Mouse (Mus musculus): ENCODE data around the gene Gtf2ird1. TPM values are rescaled to one million over a fixed set of nuclear protein-coding genes. Genes with fewer than 3 reads are reported as not detected.
A peak's percentile ranks its signal among the peaks of the same experiment; 100 is the strongest.

Gene Gtf2ird1
- polyA plus RNA-seq, 1 experiment from 2014 or later = 48.2 TPM

DNA sequence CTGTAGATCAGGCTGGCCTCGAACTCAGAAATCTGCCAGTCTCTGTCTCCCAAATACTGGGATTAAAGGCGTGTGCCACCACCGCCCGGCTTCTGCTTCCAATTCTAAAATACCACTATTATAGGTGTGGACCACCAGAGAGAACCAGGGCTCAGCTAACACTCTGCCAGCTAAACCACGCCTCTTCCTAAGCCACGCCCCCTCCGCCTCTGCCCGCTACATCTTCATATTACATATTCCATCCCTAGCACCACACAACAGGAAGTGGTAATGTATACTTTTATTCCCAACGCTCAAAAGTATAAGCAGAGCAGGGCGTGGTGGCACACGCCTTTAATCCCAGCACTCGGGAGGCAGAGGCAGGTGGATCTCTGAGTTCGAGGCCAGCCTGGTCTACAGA is 133.2 kb downstream of the Gtf2ird1 start:
- WGBS = 88% methylated on average over 13 of the region's 13 CpGs
- Histone ChIP-seq H3K9ac (ENCODE audit: low read length) (no peak overlapping the region), H3K27me3 (ENCODE audit: control insufficient read depth, insufficient read depth, low read length) (no peaks in the 10 kb centered on the region), H3K4me3 (ENCODE audit: low read length) (no peak overlapping the region), H3K27ac (ENCODE audit: low read length) (no peak overlapping the region), H3K9me3 (replicated peaks; ENCODE audit: control insufficient read depth, low read length) (no peaks in the 10 kb centered on the region), H3K4me1 (ENCODE audit: control insufficient read depth, insufficient read depth, low read length) (peaks cover 9% of the 10 kb centered on the region), H3K4me2 (ENCODE audit: low read depth, low read length) (no peak overlapping the region), H3K36me3 (ENCODE audit: control insufficient read depth, insufficient read depth) (no peaks in the 10 kb centered on the region)
- no peak for ATAC-seq (replicated peaks; ENCODE audit: extremely low read depth, insufficient read depth, low FRiP score)

DNA sequence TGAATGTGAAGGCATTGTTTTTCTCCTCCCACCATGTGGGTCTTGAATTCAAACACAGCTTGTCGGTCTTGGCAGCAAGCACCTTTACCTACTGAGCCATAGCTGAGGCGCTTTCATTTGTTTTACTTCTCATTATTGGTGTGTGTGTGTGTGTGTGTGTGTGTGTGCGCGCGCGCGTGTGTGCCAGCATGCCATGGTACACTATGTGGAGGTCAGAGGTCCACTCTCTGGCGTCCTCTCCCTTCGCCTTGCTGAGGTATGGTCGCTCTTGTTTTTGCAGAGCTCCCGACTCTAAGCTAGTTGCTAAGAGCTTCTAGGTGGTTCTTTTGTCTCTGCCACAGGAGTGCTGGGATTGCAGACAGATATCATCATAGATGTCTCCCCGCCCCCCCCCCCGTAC is 134.2 kb downstream of the Gtf2ird1 start:
- 80% methylated on average over 13 of the region's 13 CpGs for WGBS
- H3K27ac ChIP-seq (ENCODE audit: low read length) = no peak overlapping the region
- H3K4me2 ChIP-seq (ENCODE audit: low read depth, low read length) = no peak overlapping the region
- H3K36me3 ChIP-seq (ENCODE audit: control insufficient read depth, insufficient read depth) = no peaks in the 10 kb centered on the region
- peaks cover 9% of the 10 kb centered on the region for H3K4me1 ChIP-seq (ENCODE audit: control insufficient read depth, insufficient read depth, low read length)
- ATAC-seq (replicated peaks; ENCODE audit: extremely low read depth, insufficient read depth, low FRiP score) = no peak
- no peaks in the 10 kb centered on the region for H3K27me3 ChIP-seq (ENCODE audit: control insufficient read depth, insufficient read depth, low read length)
- no peaks in the 10 kb centered on the region for H3K9me3 ChIP-seq (replicated peaks; ENCODE audit: control insufficient read depth, low read length)
- H3K9ac ChIP-seq (ENCODE audit: low read length) = no peak overlapping the region
- H3K4me3 ChIP-seq (ENCODE audit: low read length) = no peak overlapping the region

DNA sequence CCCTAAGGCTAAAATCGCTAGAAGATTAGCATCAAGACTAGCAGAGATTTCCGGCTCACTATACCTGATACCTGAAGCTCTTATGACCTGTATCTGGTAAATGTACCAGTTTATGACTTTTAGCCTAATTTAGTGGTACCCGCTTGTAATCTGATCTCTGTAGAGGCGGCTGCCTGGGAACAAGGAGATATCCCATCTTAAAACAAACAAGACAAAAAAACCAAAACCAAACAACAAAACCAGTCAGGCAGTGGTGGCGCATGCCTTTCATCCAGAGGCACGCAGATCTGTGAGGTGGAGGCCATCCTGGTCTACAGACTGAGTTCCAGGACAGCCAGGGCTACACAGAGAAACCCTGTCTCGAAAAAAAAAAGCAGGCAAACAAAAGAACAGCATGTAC is 134.8 kb downstream of the Gtf2ird1 start:
- Histone ChIP-seq H3K36me3 (ENCODE audit: control insufficient read depth, insufficient read depth) (no peaks in the 10 kb centered on the region), H3K4me2 (ENCODE audit: low read depth, low read length) (no peak overlapping the region), H3K27ac (ENCODE audit: low read length) (no peak overlapping the region), H3K4me1 (ENCODE audit: control insufficient read depth, insufficient read depth, low read length) (peaks cover 10% of the 10 kb centered on the region), H3K9ac (ENCODE audit: low read length) (no peak overlapping the region), H3K9me3 (replicated peaks; ENCODE audit: control insufficient read depth, low read length) (no peaks in the 10 kb centered on the region), H3K27me3 (ENCODE audit: control insufficient read depth, insufficient read depth, low read length) (no peaks in the 10 kb centered on the region), H3K4me3 (ENCODE audit: low read length) (no peak overlapping the region)
- 78% methylated on average over 7 of the region's 7 CpGs for WGBS
- no peak for ATAC-seq (replicated peaks; ENCODE audit: extremely low read depth, insufficient read depth, low FRiP score)

DNA sequence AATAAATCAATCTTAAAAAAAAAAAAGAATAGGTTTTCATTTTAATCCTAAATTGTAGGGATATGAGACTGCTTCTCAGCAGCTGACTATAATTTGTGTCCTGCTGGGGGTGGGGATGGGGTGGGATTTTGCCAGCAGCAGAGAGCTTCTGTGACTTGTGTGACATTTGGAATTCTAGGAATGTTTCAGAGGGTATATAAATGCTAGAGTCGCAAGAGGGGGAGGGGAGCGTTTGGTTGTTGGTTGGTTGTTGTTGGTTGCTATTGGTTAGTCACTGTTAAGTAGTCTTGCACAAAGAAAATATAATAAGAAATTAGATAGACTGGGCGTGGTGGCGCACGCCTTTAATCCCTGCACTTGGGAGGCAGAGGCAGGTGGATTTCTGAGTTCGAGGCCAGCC is 137.6 kb downstream of the Gtf2ird1 start:
- Histone ChIP-seq H3K27ac (ENCODE audit: low read length) (no peak overlapping the region), H3K9ac (ENCODE audit: low read length) (no peak overlapping the region), H3K36me3 (ENCODE audit: control insufficient read depth, insufficient read depth) (no peaks in the 10 kb centered on the region), H3K27me3 (ENCODE audit: control insufficient read depth, insufficient read depth, low read length) (no peaks in the 10 kb centered on the region), H3K4me3 (ENCODE audit: low read length) (no peak overlapping the region), H3K9me3 (replicated peaks; ENCODE audit: control insufficient read depth, low read length) (no peaks in the 10 kb centered on the region), H3K4me2 (ENCODE audit: low read depth, low read length) (no peak overlapping the region), H3K4me1 (ENCODE audit: control insufficient read depth, insufficient read depth, low read length) (peaks cover 11% of the 10 kb centered on the region)
- WGBS = 73% methylated on average over 6 of the region's 6 CpGs
- ATAC-seq (replicated peaks; ENCODE audit: extremely low read depth, insufficient read depth, low FRiP score) = no peak

DNA sequence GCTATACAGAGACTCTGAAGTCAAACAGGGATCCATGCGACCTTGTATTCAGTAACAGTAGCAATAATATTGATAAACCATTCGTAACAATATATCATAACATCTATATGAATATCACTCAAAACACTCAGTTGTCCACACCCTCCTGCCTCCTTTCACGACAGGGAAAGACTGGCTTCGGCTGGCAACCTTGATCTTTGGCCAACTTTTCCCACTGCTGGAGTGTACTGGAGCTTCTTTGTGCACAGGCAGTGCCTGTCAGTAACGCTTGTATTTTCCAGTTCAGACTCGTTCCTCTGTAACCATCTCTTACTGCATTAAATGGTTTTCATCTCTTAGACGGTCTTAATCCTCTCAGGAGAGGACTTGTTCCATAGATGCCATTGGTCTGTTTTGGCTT is 139.8 kb downstream of the Gtf2ird1 start:
- Histone ChIP-seq H3K27ac (ENCODE audit: low read length) (peak overlapping the region; percentile 97), H3K36me3 (ENCODE audit: control insufficient read depth, insufficient read depth) (no peaks in the 10 kb centered on the region), H3K9ac (ENCODE audit: low read length) (no peak overlapping the region), H3K4me2 (ENCODE audit: low read depth, low read length) (no peak overlapping the region), H3K27me3 (ENCODE audit: control insufficient read depth, insufficient read depth, low read length) (no peaks in the 10 kb centered on the region), H3K4me1 (ENCODE audit: control insufficient read depth, insufficient read depth, low read length) (peaks cover 21% of the 10 kb centered on the region), H3K4me3 (ENCODE audit: low read length) (no peak overlapping the region), H3K9me3 (replicated peaks; ENCODE audit: control insufficient read depth, low read length) (no peaks in the 10 kb centered on the region)
- no peak for ATAC-seq (replicated peaks; ENCODE audit: extremely low read depth, insufficient read depth, low FRiP score)
- 46% methylated on average over 7 of the region's 7 CpGs for WGBS

DNA sequence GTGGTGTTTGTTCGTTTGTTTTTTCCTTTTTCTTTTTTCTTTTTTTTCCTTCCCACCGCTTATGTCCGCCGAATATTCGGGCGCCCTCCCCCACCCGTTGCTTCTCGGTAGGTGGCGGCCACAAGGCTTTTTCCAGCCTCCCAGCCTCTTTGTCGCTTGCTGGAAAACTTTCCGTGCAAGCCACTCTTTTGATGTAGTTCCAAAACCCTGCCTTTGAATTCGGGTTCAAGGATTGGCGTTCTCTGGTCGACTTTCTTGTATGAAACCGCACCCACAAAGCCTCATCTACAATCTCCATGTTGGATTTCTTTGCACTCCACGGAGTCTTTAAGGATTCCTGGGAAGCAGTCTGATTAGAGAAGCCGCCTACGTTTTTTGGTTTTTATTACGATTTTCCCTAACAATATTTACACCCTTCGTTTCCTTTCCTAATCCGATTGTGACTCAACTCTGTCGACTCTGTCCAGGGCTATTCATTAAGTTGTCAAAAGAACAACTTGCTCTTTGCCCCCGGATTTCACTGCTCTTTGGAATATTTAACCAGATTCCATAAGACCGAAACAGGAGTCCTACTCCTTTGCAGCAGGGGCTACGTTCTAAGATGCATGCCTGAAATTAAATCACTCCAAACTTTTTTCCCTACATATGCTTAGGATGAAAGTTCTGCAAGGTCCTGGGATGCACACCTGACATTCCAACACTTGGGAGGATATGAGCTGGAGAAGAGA is 140.7 kb downstream of the Gtf2ird1 start:
- H3K4me3 ChIP-seq (ENCODE audit: low read length) = peak overlapping the region; percentile 94
- WGBS = 2% methylated on average over 25 of the region's 25 CpGs
- H3K27ac ChIP-seq (ENCODE audit: low read length) = peak overlapping the region; percentile 97
- H3K27me3 ChIP-seq (ENCODE audit: control insufficient read depth, insufficient read depth, low read length) = no peaks in the 10 kb centered on the region
- peaks cover 30% of the 10 kb centered on the region for H3K4me1 ChIP-seq (ENCODE audit: control insufficient read depth, insufficient read depth, low read length)
- H3K4me2 ChIP-seq (ENCODE audit: low read depth, low read length) = peak overlapping the region; percentile 80
- H3K9me3 ChIP-seq (replicated peaks; ENCODE audit: control insufficient read depth, low read length) = no peaks in the 10 kb centered on the region
- no peak for ATAC-seq (replicated peaks; ENCODE audit: extremely low read depth, insufficient read depth, low FRiP score)
- H3K36me3 ChIP-seq (ENCODE audit: control insufficient read depth, insufficient read depth) = peaks cover 5% of the 10 kb centered on the region
- H3K9ac ChIP-seq (ENCODE audit: low read length) = peak overlapping the region; percentile 85

DNA sequence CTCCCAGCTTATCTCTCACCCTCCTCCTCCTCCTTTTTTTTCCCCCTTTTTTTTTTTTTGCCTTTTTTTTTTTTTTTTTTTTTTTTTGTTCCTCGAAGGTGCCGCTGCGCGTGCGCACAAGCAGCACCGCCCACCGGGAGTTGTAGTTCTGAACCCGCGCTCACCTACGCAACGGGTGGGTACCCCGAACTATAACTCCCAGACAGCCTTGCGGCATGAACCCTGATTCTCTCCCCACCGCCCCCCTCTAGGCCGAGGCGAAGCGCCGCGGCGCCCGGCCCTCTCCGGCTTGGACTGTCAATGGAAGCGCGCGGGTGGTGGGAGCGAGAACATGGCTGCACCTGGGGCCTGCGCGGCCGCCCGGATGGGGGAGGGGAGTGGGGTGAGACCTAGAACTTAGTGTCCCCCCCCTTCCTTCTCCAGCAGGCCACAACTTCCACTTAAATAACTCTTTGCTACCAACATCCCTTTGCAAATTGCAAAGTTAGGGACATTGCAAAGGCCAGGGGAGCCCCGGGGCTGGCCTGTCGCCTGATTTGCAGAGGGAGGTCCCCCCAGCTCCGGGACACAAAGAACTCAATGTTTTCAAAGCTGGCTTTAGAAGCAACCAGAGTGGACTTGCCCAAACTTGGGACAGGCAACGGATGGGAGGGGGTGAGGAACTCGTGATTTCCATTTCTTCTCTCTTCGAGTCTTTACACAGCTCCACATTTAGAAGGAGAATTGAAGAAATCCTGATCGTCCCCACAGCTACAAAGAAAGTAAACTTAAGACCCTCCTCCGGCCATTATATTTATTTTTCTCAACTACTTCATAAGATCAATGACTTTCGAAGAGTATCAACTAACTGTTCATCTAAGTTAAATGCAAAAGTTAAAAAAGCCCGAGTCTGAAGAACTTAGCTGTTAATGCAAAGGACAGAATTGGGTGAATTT is 141.6 kb downstream of the Gtf2ird1 start, which contains the start of gene Gtf2i:
Gtf2i (minus strand) TSS at position 73 of the 935 bp plus-strand sequence.
- H3K4me3 ChIP-seq (ENCODE audit: low read length) = peak within 1 kb of the TSS; percentile 94
- no peaks in the 10 kb centered on the region for H3K9me3 ChIP-seq (replicated peaks; ENCODE audit: control insufficient read depth, low read length)
- no peaks in the 10 kb centered on the region for H3K27me3 ChIP-seq (ENCODE audit: control insufficient read depth, insufficient read depth, low read length)
- peak within 1 kb of the TSS; percentile 82 for H3K4me2 ChIP-seq (ENCODE audit: low read depth, low read length)
- H3K9ac ChIP-seq (ENCODE audit: low read length) = peak within 1 kb of the TSS; percentile 100
- peak within 1 kb of the TSS; percentile 100 for H3K27ac ChIP-seq (ENCODE audit: low read length)
- H3K36me3 ChIP-seq (ENCODE audit: control insufficient read depth, insufficient read depth) = peaks cover 13% of the 10 kb centered on the region
- peaks cover 30% of the 10 kb centered on the region for H3K4me1 ChIP-seq (ENCODE audit: control insufficient read depth, insufficient read depth, low read length)
- under 1% methylated on average over 40 of the region's 40 CpGs for WGBS
- peak; percentile 90 for ATAC-seq (replicated peaks; ENCODE audit: extremely low read depth, insufficient read depth, low FRiP score)

DNA sequence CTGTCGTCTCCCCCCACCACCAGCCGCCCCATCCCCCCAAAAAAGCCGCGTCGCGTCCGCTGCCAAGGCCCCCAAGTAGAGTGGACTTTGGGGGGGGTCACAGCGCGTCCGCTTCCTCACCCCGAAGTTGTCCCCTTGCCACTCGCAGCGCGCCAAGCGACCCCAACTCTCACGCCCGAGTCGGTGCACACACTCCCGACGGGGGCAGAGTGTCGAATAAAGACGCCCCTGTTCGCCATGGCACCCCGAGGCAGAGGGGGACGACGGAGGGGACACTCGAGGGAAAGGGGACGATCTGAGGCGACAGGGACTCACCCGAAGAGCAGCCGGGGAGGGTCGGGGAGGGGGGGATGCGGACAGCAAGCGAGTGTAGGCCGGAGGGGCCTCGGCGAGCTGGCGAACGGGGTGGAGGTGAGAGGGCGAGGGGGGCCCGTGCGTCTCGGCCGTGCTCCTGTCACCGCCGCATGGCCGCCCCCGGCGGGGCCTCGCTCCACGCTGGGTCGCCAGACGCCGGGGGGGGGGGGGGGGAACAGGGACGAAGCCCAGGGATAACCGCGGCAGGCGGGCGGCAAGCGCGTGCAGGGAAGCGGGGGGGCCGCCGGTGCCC is 142.3 kb downstream of the Gtf2ird1 start:
- Histone ChIP-seq H3K27me3 (ENCODE audit: control insufficient read depth, insufficient read depth, low read length) (no peaks in the 10 kb centered on the region), H3K4me2 (ENCODE audit: low read depth, low read length) (peak overlapping the region; percentile 82), H3K4me1 (ENCODE audit: control insufficient read depth, insufficient read depth, low read length) (peaks cover 30% of the 10 kb centered on the region), H3K36me3 (ENCODE audit: control insufficient read depth, insufficient read depth) (peaks cover 20% of the 10 kb centered on the region), H3K27ac (ENCODE audit: low read length) (peak overlapping the region; percentile 100), H3K9ac (ENCODE audit: low read length) (peak overlapping the region; percentile 100), H3K9me3 (replicated peaks; ENCODE audit: control insufficient read depth, low read length) (no peaks in the 10 kb centered on the region), H3K4me3 (ENCODE audit: low read length) (peak overlapping the region; percentile 94)
- peak; percentile 16 for ATAC-seq (replicated peaks; ENCODE audit: extremely low read depth, insufficient read depth, low FRiP score)
- WGBS = under 1% methylated on average over 46 of the region's 64 CpGs

Data from heart, embryonic 16.5 days (tissue).